Mouse (Mus musculus): Measurements from ENCODE around the gene Tnrc6b.
"Not testable (repeated sequence)": the region's sequence is repeated elsewhere in the genome, so short reads cannot be mapped to it uniquely, and the experiment has no call there.

Gene Tnrc6b

GRCm38 (mm10) chr15:80859366-80859765, 148.3 kb downstream of the Tnrc6b start:
- no peak for DNase-seq

- no peak for DNase-seq
Observed at GRCm38 (mm10) chr15:80861302-80861701, 150.2 kb downstream of the Tnrc6b start.

GRCm38 (mm10) chr15:80862027-80862426, 150.9 kb downstream of the Tnrc6b start:
- DNase-seq, result no peak

- DNase-seq, result not testable (repeated sequence)
Observed at GRCm38 (mm10) chr15:80868603-80869002, 157.5 kb downstream of the Tnrc6b start.

GRCm38 (mm10) chr15:80874726-80875125, 163.6 kb downstream of the Tnrc6b start:
- no peak for DNase-seq

GRCm38 (mm10) chr15:80876231-80876630, 165.1 kb downstream of the Tnrc6b start:
- peak; percentile 15 for DNase-seq

- DNase-seq, result no peak
Observed at GRCm38 (mm10) chr15:80884095-80884494, 173.0 kb downstream of the Tnrc6b start.

- DNase-seq, result no peak
Observed at GRCm38 (mm10) chr15:80886361-80887156, 175.4 kb downstream of the Tnrc6b start.

- no peak for DNase-seq
Observed at GRCm38 (mm10) chr15:80892341-80892740, 181.2 kb downstream of the Tnrc6b start.

GRCm38 (mm10) chr15:80896741-80897140, 185.6 kb downstream of the Tnrc6b start:
- DNase-seq, result no peak

- DNase-seq, result no peak
Observed at GRCm38 (mm10) chr15:80897911-80898310, 186.8 kb downstream of the Tnrc6b start.

- no peak for DNase-seq
Observed at GRCm38 (mm10) chr15:80899806-80900205, 188.7 kb downstream of the Tnrc6b start.

GRCm38 (mm10) chr15:80901806-80902513, 190.8 kb downstream of the Tnrc6b start:
- DNase-seq, result no peak

GRCm38 (mm10) chr15:80904776-80905175, 193.7 kb downstream of the Tnrc6b start:
- peak; percentile 57 for DNase-seq

- no peak for DNase-seq
Observed at GRCm38 (mm10) chr15:80910183-80910582, 199.1 kb downstream of the Tnrc6b start.

GRCm38 (mm10) chr15:80910790-80911531, 199.8 kb downstream of the Tnrc6b start:
- no peak for DNase-seq

- no peak for DNase-seq
Observed at GRCm38 (mm10) chr15:80912175-80912574, 201.1 kb downstream of the Tnrc6b start.

GRCm38 (mm10) chr15:80913803-80914202, 202.7 kb downstream of the Tnrc6b start:
- no peak for DNase-seq

GRCm38 (mm10) chr15:80915850-80916249, 204.7 kb downstream of the Tnrc6b start:
- peak; percentile 57 for DNase-seq

- DNase-seq, result peak; percentile 10
Observed at GRCm38 (mm10) chr15:80916621-80917020, 205.5 kb downstream of the Tnrc6b start.

- no peak for DNase-seq
Observed at GRCm38 (mm10) chr15:80920346-80920745, 209.2 kb downstream of the Tnrc6b start.

GRCm38 (mm10) chr15:80921781-80922180, 210.7 kb downstream of the Tnrc6b start:
- DNase-seq, result no peak

GRCm38 (mm10) chr15:80924211-80924610, 213.1 kb downstream of the Tnrc6b start:
- DNase-seq, result no peak
